Mouse (Mus musculus): Measurements from ENCODE around the gene 8030411F24Rik. TPM values are rescaled to one million over a fixed set of nuclear protein-coding genes. Genes with fewer than 3 reads are reported as not detected.
A peak's percentile ranks its signal among the peaks of the same experiment; 100 is the strongest.

8030411F24Rik gene
- not detected in 2 replicates for polyA plus RNA-seq (2015; fragmentation: Nextera tagmentation; extraction: Ambion mirVana)

DNA sequence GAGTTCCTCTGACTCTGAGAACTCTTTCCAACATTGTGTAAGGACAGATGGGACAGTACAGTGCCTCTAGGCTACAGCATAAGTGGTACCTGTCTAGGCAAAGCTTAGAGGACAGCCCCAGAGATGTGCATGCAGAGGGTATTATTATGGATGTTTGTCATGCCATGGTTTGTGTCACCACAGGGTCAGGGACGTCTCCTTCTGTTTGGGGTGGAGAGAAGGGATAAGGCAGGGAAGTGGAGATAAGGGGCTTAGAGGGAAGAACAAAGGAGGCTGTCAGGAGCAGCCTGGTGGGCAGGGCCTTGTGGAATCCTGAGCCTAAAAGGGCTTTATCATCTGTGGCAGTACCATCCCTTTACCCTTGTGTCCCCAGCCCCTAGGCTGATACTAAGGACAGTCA, at the start of gene 8030411F24Rik:
Gene 8030411F24Rik (plus strand): TSS at position 301 of the 400 bp plus-strand sequence.
- 0% methylated on average over 1 of the region's 1 CpGs for WGBS (ENCODE audit: insufficient replicate concordance)
- no peaks in the 10 kb centered on the region for H3K4me1 ChIP-seq (ENCODE audit: insufficient read depth)

DNA sequence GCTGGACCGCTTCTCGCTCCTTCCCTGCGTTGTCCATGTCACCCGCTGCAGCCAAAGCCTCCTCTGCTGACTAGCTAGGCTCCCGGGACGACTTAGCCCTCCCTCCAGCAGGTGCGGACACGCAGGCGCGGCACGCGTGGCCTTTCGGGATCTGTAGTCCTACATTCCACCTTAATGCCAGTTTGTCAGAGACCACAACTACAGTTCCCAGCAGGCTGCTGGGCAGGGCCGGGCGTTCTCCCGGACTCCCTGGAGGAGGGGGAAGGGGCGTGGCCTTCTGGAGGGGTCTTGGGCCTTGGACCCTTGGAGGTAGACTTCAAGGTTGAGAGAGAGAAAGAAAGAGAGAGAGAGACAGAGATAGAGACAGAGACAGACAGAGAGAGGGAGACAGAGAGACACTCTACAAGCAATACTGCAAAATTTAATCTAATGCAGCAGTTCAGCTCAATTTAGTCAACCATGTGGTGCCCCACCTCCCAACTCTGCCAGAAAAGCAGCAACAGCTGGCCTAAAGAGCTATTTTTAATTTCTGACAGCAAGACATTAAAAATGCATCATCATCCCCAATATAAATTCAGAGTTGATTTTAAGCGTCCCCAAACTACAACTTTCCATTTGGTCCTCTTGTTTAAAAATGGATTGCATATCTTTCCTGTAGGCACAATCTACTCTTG, 49.3 kb upstream of the 8030411F24Rik start, which contains the start of gene Napb:
Gene Napb (minus strand): TSS at position 141 of the 674 bp plus-strand sequence.
- Histone ChIP-seq H3K9me3 (ENCODE audit: low read length) (no peaks in the 10 kb centered on the region), H3K4me3 (ENCODE audit: low read depth, low read length) (peak within 1 kb of the TSS; percentile 58), H3K9ac (replicated peaks) (peak within 1 kb of the TSS; percentile 70), H3K4me1 (ENCODE audit: insufficient read depth) (no peaks in the 10 kb centered on the region), H3K27me3 (ENCODE audit: insufficient read depth, low read length) (no peaks in the 10 kb centered on the region), H3K36me3 (replicated peaks; ENCODE audit: insufficient read depth, low read length) (no peaks in the 10 kb centered on the region), H3K4me2 (ENCODE audit: low read depth, low read length) (peak within 1 kb of the TSS; percentile 79), H3K27ac (ENCODE audit: low read depth) (no peak within 1 kb of the TSS)
- ATAC-seq = peak; percentile 100
- TF ChIP-seq CTCF (IDR thresholded peaks at IDR 0.05; ENCODE audit: low read depth) (no peak), EP300 (IDR thresholded peaks at IDR 0.05; ENCODE audit: low read depth) (no peak)
- DNase-seq = peak; percentile 85
- 6% methylated on average over 17 of the region's 18 CpGs for WGBS (ENCODE audit: insufficient replicate concordance)

More for the DNA sequence above, at the start of gene 8030411F24Rik:
- no peak for DNase-seq
- Histone ChIP-seq H3K27ac (ENCODE audit: low read depth) (no peak within 1 kb of the TSS), H3K4me3 (ENCODE audit: low read depth, low read length) (no peak within 1 kb of the TSS), H3K9me3 (ENCODE audit: low read length) (no peaks in the 10 kb centered on the region), H3K27me3 (ENCODE audit: insufficient read depth, low read length) (no peaks in the 10 kb centered on the region), H3K4me2 (ENCODE audit: low read depth, low read length) (no peak within 1 kb of the TSS), H3K36me3 (replicated peaks; ENCODE audit: insufficient read depth, low read length) (no peaks in the 10 kb centered on the region), H3K9ac (replicated peaks) (no peak within 1 kb of the TSS)
- no peak for ATAC-seq
- TF ChIP-seq CTCF (IDR thresholded peaks at IDR 0.05; ENCODE audit: low read depth) (no peak), EP300 (IDR thresholded peaks at IDR 0.05; ENCODE audit: low read depth) (no peak)

DNA sequence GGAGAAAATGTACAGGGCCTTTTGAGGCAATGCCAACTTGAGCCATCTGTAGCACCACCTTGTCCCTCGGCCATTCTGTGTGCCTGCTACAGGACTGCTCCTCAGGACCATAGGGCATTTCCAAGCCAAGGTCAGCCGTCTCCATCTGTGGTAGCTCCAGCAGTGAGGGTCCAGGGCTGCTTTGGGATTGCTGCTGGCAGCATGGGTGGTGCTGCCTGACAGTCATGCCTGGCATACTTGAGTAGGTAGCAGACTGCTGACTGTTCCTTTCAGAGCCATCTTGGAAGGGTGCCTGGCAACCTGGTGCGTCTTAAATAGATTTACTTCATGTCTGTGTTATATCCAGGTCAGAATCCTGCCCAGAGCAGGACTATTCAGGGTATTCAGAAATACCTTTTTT, 38.8 kb upstream of the 8030411F24Rik start:
- Histone ChIP-seq H3K27ac (ENCODE audit: low read depth) (no peak overlapping the region), H3K4me2 (ENCODE audit: low read depth, low read length) (no peak overlapping the region), H3K36me3 (replicated peaks; ENCODE audit: insufficient read depth, low read length) (no peaks in the 10 kb centered on the region), H3K4me3 (ENCODE audit: low read depth, low read length) (no peak overlapping the region), H3K4me1 (ENCODE audit: insufficient read depth) (no peaks in the 10 kb centered on the region), H3K9ac (replicated peaks) (no peak overlapping the region), H3K27me3 (ENCODE audit: insufficient read depth, low read length) (no peaks in the 10 kb centered on the region), H3K9me3 (ENCODE audit: low read length) (no peaks in the 10 kb centered on the region; the same call in 1 of the 2 replicates)
- DNase-seq (no peak), ATAC-seq (no peak)
- WGBS (ENCODE audit: insufficient replicate concordance) = 64% methylated on average over 3 of the region's 3 CpGs
- TF ChIP-seq EP300 (IDR thresholded peaks at IDR 0.05; ENCODE audit: low read depth) = no peak
- TF ChIP-seq CTCF (IDR thresholded peaks at IDR 0.05; ENCODE audit: low read depth) = no peak

DNA sequence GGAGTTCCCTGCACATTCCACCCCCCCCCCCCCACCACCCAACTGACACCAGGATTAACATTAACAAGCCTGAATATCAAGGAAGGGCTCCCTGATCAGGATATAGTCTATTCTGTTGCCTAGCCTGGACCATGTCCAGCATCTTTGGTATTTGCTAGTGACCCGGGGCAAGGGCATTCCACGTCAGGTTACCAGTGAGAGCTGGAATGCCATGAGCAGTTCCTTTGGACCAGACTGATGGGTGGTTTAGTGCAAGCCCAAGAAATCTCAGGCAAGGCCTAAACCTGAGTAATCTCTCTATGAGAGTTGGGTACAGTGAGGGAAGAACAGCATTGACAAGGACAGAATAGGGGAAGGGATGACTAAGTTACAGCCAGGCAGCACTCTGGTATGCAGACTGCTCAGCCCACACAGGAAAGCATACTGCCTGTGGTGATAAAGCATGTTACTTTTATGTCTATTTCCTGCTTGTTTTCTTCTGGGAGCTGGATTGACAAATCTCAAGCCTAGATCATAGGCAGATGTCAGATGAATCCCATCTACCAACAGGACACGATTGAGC, 37.9 kb upstream of the 8030411F24Rik start:
- Histone ChIP-seq H3K36me3 (replicated peaks; ENCODE audit: insufficient read depth, low read length) (no peaks in the 10 kb centered on the region), H3K4me1 (ENCODE audit: insufficient read depth) (no peaks in the 10 kb centered on the region), H3K27ac (ENCODE audit: low read depth) (no peak overlapping the region), H3K27me3 (ENCODE audit: insufficient read depth, low read length) (no peaks in the 10 kb centered on the region), H3K9me3 (ENCODE audit: low read length) (no peaks in the 10 kb centered on the region; the same call in 1 of the 2 replicates), H3K9ac (replicated peaks) (no peak overlapping the region), H3K4me3 (ENCODE audit: low read depth, low read length) (no peak overlapping the region), H3K4me2 (ENCODE audit: low read depth, low read length) (no peak overlapping the region)
- WGBS (ENCODE audit: insufficient replicate concordance) = 76% methylated on average over 3 of the region's 3 CpGs
- no peak for DNase-seq
- no peak for TF ChIP-seq EP300 (IDR thresholded peaks at IDR 0.05; ENCODE audit: low read depth)
- TF ChIP-seq CTCF (IDR thresholded peaks at IDR 0.05; ENCODE audit: low read depth) = no peak
- ATAC-seq = no peak

DNA sequence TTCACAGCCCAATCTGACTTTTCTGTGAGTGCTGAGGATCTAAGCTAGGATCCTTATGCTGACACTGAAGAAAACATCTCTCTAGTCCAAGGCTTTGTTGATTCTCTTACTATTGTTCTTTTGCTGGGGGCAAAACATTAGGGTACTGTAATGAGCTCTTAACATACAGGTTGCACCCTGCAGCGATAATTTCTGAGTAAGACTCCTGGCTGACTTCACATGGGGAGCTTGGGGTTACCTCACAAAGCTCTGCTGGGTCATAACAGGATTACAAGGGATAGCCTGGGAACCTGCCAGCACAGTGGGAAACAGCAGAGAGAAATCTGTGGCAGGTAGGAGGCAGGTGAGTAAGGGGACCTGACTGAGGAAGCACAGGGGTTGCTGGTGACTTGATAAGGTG, 31.8 kb upstream of the 8030411F24Rik start, which contains the start of gene Cstl1:
Gene Cstl1 (plus strand): TSS at position 301 of the 400 bp plus-strand sequence.
- TF ChIP-seq EP300 (IDR thresholded peaks at IDR 0.05; ENCODE audit: low read depth) (no peak), CTCF (IDR thresholded peaks at IDR 0.05; ENCODE audit: low read depth) (no peak)
- no peaks in the 10 kb centered on the region for H3K36me3 ChIP-seq (replicated peaks; ENCODE audit: insufficient read depth, low read length)
- WGBS (ENCODE audit: insufficient replicate concordance) = 75% methylated on average over 1 of the region's 1 CpGs
- H3K4me1 ChIP-seq (ENCODE audit: insufficient read depth) = no peaks in the 10 kb centered on the region
- H3K27me3 ChIP-seq (ENCODE audit: insufficient read depth, low read length) = no peaks in the 10 kb centered on the region
- no peak within 1 kb of the TSS for H3K4me2 ChIP-seq (ENCODE audit: low read depth, low read length)
- H3K4me3 ChIP-seq (ENCODE audit: low read depth, low read length) = no peak within 1 kb of the TSS
- DNase-seq = no peak
- H3K27ac ChIP-seq (ENCODE audit: low read depth) = no peak within 1 kb of the TSS
- no peak for ATAC-seq
- H3K9ac ChIP-seq (replicated peaks) = no peak within 1 kb of the TSS
- H3K9me3 ChIP-seq (ENCODE audit: low read length) = no peaks in the 10 kb centered on the region
